Mouse (Mus musculus) cerebellum, adult 2 months (tissue): ENCODE measurements around the gene Zeb2.

Experiments used
- CTCF ChIP-seq: fragments of 200-500 bp; IDR thresholded peaks from 2 replicates; pipeline ENCODE4 v1.5.1; 2011; ENCODE audit warnings: low read depth, mild to moderate bottlenecking, control low read depth, low read length, moderate library complexity, borderline replicate concordance; ENCODE audit not compliant: insufficient read depth
- POLR2A ChIP-seq: fragments of 200-500 bp; IDR thresholded peaks from 2 replicates; pipeline ENCODE4 v1.6.1; 2011; ENCODE audit warnings: low read length, control low read depth, borderline replicate concordance; ENCODE audit not compliant: insufficient read depth

- no peak for TF ChIP-seq POLR2A
- TF ChIP-seq CTCF = no peak
These were observed 59.0 kb downstream of the Zeb2 start for GRCm38 (mm10) chr2:45058183-45058582.
